Mouse (Mus musculus): ENCODE data around the gene Ugt2b38.
"Not testable (repeated sequence)": the region's sequence is repeated elsewhere in the genome, so short reads cannot be mapped to it uniquely, and the experiment has no call there.

The Ugt2b38 gene

GRCm38 (mm10) chr5:87424041-87424440 lies at the start of gene Ugt2b38:
TSS of gene Ugt2b38 (minus strand) at chr5:87424203.
- not testable (repeated sequence) for DNase-seq (ENCODE audit: extremely low read depth, low read depth)

DNA sequence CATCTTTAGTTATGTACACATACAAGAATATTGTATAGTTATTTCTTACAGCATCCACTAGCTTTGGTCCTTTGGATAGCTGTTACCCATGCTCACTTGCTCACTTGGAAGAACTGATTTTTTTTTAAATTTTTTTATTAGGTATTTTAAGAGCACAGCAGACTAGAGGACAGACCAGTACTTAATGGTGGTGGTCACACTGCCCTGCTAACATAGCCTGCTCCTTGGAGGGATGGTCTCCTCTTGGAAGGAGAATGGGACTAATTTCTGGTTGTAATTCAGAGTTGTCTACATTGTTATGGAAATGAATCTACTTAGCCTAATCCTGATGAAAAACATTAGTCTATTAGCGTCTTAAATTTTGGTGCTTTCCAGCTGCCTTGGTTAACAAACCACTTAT lies 34.8 kb upstream of the Ugt2b38 start:
- DNase-seq (ENCODE audit: extremely low read depth, low read depth), result no peak

DNA sequence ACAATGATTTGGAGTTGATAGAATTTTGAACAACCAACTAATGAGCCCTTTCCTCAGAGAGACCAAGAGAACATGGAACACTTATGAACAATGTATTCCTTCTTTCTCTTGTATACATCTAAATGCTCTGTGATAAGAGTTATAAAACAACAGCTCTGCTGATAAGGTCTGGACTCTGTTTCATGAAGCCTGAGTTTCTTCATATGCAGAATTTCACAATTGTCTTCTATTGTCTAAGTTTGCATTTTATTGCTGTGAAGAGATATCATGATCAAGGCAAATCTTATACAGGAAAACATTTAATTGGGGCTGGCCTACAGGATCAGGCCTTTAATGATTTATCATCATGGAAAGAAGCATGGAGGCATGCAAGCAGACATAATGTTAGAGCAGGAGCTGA lies 33.7 kb upstream of the Ugt2b38 start:
- no peak for DNase-seq (ENCODE audit: extremely low read depth, low read depth)

GRCm38 (mm10) chr5:87456216-87456850 lies 32.3 kb upstream of the Ugt2b38 start:
- no peak for DNase-seq (ENCODE audit: extremely low read depth, low read depth)

DNA sequence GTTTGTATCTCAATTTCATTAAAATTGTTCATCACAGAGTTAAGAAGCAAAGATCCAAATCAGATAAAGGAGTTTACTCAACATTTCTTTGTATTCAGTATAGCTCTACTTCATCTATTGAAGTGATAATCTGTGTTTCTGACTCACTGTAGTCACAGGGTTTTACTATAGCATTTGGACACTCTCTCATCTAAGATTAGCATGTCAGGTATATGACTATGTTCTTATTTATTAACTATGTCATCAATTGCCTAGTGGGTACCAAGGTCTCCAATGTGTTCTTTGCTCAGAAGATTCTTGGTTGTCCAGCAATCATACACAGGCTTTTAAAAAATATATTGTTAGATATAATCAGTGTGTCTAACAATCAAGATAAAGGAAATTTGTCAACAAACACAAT lies 31.5 kb upstream of the Ugt2b38 start:
- no peak for DNase-seq (ENCODE audit: extremely low read depth, low read depth)

GRCm38 (mm10) chr5:87452514-87452913 lies 28.5 kb upstream of the Ugt2b38 start:
- DNase-seq (ENCODE audit: extremely low read depth, low read depth), result peak; percentile 1

GRCm38 (mm10) chr5:87436264-87436663 lies 12.3 kb upstream of the Ugt2b38 start:
- DNase-seq (ENCODE audit: extremely low read depth, low read depth), result no peak

DNA sequence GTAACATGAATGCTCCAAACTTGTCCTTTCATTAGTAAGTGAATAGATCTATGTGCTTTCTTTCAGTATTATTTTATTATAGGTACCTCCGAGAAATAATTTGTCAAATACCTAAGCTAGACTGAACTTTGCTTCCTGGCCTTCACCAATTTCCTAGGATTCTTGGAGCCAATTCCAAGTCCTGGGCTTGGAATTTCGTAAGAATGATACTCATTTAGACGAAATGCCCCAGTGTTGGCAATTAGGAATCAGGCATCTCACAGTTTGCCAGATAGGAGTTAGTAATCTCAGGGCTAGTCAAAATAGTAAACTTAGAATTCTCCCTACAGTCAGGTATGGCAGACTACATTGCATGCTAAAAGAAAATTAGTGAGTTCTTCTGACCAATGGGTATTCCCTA lies 1.7 kb upstream of the Ugt2b38 start:
- DNase-seq (ENCODE audit: extremely low read depth, low read depth), result no peak

DNA sequence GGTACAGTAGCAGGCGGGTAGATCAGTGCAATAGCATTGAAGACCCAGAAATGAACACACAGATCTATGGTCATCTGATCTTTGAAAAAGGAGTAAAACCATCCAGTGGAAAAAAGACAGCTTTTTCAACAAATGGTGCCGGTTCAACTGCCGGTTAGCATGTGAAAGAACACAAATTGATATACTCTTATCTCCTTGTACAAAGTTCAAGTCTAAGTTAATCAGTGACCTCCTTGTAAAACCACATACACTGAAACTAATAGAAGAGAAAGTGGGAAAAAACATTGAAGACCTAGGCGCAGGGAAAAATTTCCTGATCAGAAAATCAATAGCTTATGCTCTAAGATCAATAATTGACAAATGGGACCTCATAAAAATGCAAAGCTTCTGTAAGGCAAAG lies 27.0 kb downstream of the Ugt2b38 start:
- no peak for DNase-seq (ENCODE audit: extremely low read depth, low read depth)

- DNase-seq (ENCODE audit: extremely low read depth, low read depth), result no peak
These were observed 33.2 kb downstream of the Ugt2b38 start for GRCm38 (mm10) chr5:87390818-87391217.

- peak; percentile 13 for DNase-seq (ENCODE audit: extremely low read depth, low read depth)
These were observed 43.8 kb downstream of the Ugt2b38 start for GRCm38 (mm10) chr5:87380234-87380633.

- DNase-seq (ENCODE audit: extremely low read depth, low read depth), result no peak
These were observed 44.2 kb downstream of the Ugt2b38 start for GRCm38 (mm10) chr5:87379825-87380224.

- no peak for DNase-seq (ENCODE audit: extremely low read depth, low read depth)
These were observed 48.1 kb downstream of the Ugt2b38 start for GRCm38 (mm10) chr5:87375874-87376383.

DNA sequence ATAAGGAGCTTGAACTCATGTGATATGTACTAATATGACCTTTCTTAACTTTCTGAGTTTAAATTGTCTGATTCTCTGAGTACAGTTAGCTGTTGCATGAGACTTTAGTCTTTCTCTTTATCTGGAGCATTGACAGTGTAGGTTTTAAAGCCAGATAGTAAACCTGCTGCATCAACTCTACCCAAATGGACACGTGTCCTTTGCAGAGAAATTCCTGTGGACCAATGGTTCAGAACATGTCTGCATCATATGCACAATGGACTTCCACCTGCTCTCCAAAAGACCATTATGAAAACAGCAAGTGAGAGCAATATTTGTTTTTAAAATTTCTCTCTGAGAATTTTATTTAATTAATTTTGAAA lies 50.5 kb downstream of the Ugt2b38 start:
- no peak for DNase-seq (ENCODE audit: extremely low read depth, low read depth)

DNA sequence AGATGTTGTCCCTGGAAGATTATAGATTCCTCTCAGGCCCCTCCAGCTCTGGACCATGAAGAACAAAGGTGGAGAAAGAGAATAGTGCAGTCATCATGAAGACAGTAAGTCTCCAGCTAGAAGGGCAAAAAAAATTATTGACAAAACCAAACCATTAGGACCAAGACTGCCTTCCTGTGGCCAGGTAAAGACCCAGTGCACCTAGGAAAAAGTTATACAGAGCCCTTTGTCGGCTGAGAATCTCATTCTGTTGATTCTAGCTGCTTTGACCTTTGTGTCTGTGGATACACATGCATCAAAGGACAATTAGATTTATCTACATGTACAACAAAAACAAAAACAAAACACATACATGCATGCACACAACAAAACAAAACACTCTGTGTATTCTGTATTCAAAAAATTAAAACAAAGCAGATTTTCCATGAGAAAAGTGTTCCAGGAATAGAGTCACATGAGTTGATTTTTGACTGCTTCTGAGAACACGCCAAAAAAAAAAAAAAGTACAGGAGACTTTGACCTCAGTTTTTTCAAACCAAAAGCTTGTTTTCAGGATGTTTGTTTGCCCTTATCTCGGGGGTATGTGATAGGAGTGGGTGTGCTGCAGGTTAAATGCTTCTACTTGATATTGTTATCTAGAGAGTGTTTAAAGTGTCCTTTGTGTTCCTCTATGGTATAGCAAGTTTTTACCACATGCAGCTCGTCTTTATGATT lies 51.1 kb downstream of the Ugt2b38 start:
- DNase-seq (ENCODE audit: extremely low read depth, low read depth), result not testable (repeated sequence)
